Mouse (Mus musculus): Measurements from ENCODE around the gene Rasa3. TPM values are rescaled to one million over a fixed set of nuclear protein-coding genes. Genes with fewer than 3 reads are reported as not detected.

Gene Rasa3
- polyA plus RNA-seq, 1 experiment: 67.0 TPM

DNA sequence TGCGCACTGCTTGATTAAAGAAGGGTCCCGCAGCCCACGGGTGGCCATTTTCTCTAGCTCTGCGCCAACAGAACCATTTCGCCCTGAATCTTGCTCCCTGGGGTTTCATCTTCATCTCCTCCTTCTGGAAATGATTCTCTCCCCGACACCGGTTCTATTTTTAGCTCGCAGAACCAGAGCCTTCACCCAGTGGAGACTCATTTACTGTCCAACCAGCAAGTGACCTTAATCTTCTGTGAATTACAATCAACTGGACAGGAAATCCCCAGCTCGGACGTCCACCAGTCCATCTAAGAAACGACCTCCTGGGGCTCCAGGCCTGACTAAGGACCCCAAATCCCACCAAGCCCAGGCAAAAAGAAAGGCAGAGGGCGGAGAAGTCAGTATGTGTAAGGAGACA, 19.9 kb downstream of the Rasa3 start:
- Histone ChIP-seq H3K79me2 (ENCODE audit: control insufficient read depth, insufficient read depth) (peaks cover 100% of the 10 kb centered on the region), H3K4me3 (ENCODE audit: insufficient read depth, poor library complexity, severe bottlenecking) (no peak overlapping the region), H3ac (ENCODE audit: control insufficient read depth, insufficient read length, low read depth) (no peak overlapping the region), H3K36me3 (ENCODE audit: control insufficient read depth, insufficient read depth) (peaks cover 14% of the 10 kb centered on the region), H3K79me3 (ENCODE audit: low read depth) (peaks cover 95% of the 10 kb centered on the region), H3K27me3 (ENCODE audit: control insufficient read depth, insufficient read depth, insufficient read length) (no peaks in the 10 kb centered on the region)
- no peak for TF ChIP-seq CEBPB (IDR thresholded peaks at IDR 0.05; ENCODE audit: low read depth)
- no peak for TF ChIP-seq MAX (IDR thresholded peaks at IDR 0.05)
- no peak for TF ChIP-seq CTCF (IDR thresholded peaks at IDR 0.05; ENCODE audit: control insufficient read depth, insufficient read depth, insufficient read length)
- TF ChIP-seq MYOG (IDR thresholded peaks at IDR 0.05; ENCODE audit: control insufficient read depth, extremely low read depth, insufficient read length): no peak
- no peak for TF ChIP-seq FOSL1 (IDR thresholded peaks at IDR 0.05; ENCODE audit: insufficient read depth, low read length, poor library complexity, severe bottlenecking)
- no peak for TF ChIP-seq MYOD1 (IDR thresholded peaks at IDR 0.05; ENCODE audit: control insufficient read depth, insufficient read length, low read depth)
- no peak for TF ChIP-seq USF1 (IDR thresholded peaks at IDR 0.05; ENCODE audit: low read depth)

GRCm38 (mm10) chr8:13655033-13655351, 22.4 kb downstream of the Rasa3 start:
- Histone ChIP-seq H3K27me3 (ENCODE audit: control insufficient read depth, insufficient read depth, insufficient read length) (no peaks in the 10 kb centered on the region), H3ac (ENCODE audit: control insufficient read depth, insufficient read length, low read depth) (no peak overlapping the region), H3K4me3 (ENCODE audit: insufficient read depth, poor library complexity, severe bottlenecking) (no peak overlapping the region), H3K79me2 (ENCODE audit: control insufficient read depth, insufficient read depth) (peaks cover 100% of the 10 kb centered on the region), H3K36me3 (ENCODE audit: control insufficient read depth, insufficient read depth) (peaks cover 14% of the 10 kb centered on the region), H3K79me3 (ENCODE audit: low read depth) (peaks cover 95% of the 10 kb centered on the region)
- no peak for TF ChIP-seq MYOD1 (IDR thresholded peaks at IDR 0.05; ENCODE audit: control insufficient read depth, insufficient read length, low read depth)
- TF ChIP-seq FOSL1 (IDR thresholded peaks at IDR 0.05; ENCODE audit: insufficient read depth, low read length, poor library complexity, severe bottlenecking): no peak
- TF ChIP-seq USF1 (IDR thresholded peaks at IDR 0.05; ENCODE audit: low read depth): no peak
- no peak for TF ChIP-seq CTCF (IDR thresholded peaks at IDR 0.05; ENCODE audit: control insufficient read depth, insufficient read depth, insufficient read length)
- TF ChIP-seq CEBPB (IDR thresholded peaks at IDR 0.05; ENCODE audit: low read depth): no peak
- no peak for TF ChIP-seq MAX (IDR thresholded peaks at IDR 0.05)
- TF ChIP-seq MYOG (IDR thresholded peaks at IDR 0.05; ENCODE audit: control insufficient read depth, extremely low read depth, insufficient read length): no peak

GRCm38 (mm10) chr8:13654350-13655032, 22.9 kb downstream of the Rasa3 start:
- H3K79me2 ChIP-seq (ENCODE audit: control insufficient read depth, insufficient read depth): peaks cover 100% of the 10 kb centered on the region
- H3K27me3 ChIP-seq (ENCODE audit: control insufficient read depth, insufficient read depth, insufficient read length): no peaks in the 10 kb centered on the region
- H3K36me3 ChIP-seq (ENCODE audit: control insufficient read depth, insufficient read depth): peaks cover 14% of the 10 kb centered on the region
- no peak for TF ChIP-seq USF1 (IDR thresholded peaks at IDR 0.05; ENCODE audit: low read depth)
- no peak for TF ChIP-seq MYOG (IDR thresholded peaks at IDR 0.05; ENCODE audit: control insufficient read depth, extremely low read depth, insufficient read length)
- no peak for TF ChIP-seq MAX (IDR thresholded peaks at IDR 0.05)
- no peak for TF ChIP-seq MYOD1 (IDR thresholded peaks at IDR 0.05; ENCODE audit: control insufficient read depth, insufficient read length, low read depth)
- TF ChIP-seq CTCF (IDR thresholded peaks at IDR 0.05; ENCODE audit: control insufficient read depth, insufficient read depth, insufficient read length): no peak
- TF ChIP-seq CEBPB (IDR thresholded peaks at IDR 0.05; ENCODE audit: low read depth): no peak
- TF ChIP-seq FOSL1 (IDR thresholded peaks at IDR 0.05; ENCODE audit: insufficient read depth, low read length, poor library complexity, severe bottlenecking): no peak
- H3K4me3 ChIP-seq (ENCODE audit: insufficient read depth, poor library complexity, severe bottlenecking): no peak overlapping the region
- H3ac ChIP-seq (ENCODE audit: control insufficient read depth, insufficient read length, low read depth): no peak overlapping the region
- peaks cover 93% of the 10 kb centered on the region for H3K79me3 ChIP-seq (ENCODE audit: low read depth)

DNA sequence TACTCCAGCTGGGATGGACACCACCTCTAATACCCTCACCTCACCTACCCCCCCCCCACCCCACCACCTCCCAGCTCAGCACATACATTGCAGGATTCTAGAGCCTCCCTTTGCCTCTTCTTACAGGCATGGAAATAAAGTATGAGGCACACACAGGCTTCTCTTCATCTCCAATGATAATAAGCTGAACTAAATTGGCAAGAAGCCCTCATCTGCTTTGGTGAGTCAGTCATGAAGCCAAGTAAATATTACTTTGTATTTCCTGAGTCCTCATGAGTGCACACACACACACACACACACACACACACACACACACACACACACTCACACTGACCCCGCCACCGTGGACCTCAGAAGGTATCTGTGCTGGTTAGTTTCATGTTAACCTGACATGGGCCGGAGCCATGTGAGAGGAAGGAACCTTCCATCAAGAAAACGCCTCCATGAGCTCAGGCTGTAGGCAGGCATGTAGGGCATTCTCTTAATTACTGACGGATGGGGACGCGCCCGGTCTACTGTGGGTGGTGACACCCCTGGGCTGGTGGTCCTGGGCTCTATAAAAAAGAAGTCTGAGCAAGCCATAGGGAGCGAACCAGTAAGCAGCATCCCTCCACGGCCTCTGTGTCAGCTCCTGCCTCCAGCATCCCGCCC, 26.7 kb downstream of the Rasa3 start:
- TF ChIP-seq CEBPB (IDR thresholded peaks at IDR 0.05; ENCODE audit: low read depth): no peak
- no peak for TF ChIP-seq MYOG (IDR thresholded peaks at IDR 0.05; ENCODE audit: control insufficient read depth, extremely low read depth, insufficient read length)
- no peak for TF ChIP-seq FOSL1 (IDR thresholded peaks at IDR 0.05; ENCODE audit: insufficient read depth, low read length, poor library complexity, severe bottlenecking)
- TF ChIP-seq MYOD1 (IDR thresholded peaks at IDR 0.05; ENCODE audit: control insufficient read depth, insufficient read length, low read depth): no peak
- no peak for TF ChIP-seq CTCF (IDR thresholded peaks at IDR 0.05; ENCODE audit: control insufficient read depth, insufficient read depth, insufficient read length)
- no peak for TF ChIP-seq USF1 (IDR thresholded peaks at IDR 0.05; ENCODE audit: low read depth)
- no peak for TF ChIP-seq MAX (IDR thresholded peaks at IDR 0.05)
- H3ac ChIP-seq (ENCODE audit: control insufficient read depth, insufficient read length, low read depth): no peak overlapping the region
- H3K79me2 ChIP-seq (ENCODE audit: control insufficient read depth, insufficient read depth): peaks cover 97% of the 10 kb centered on the region
- no peaks in the 10 kb centered on the region for H3K27me3 ChIP-seq (ENCODE audit: control insufficient read depth, insufficient read depth, insufficient read length)
- no peak overlapping the region for H3K4me3 ChIP-seq (ENCODE audit: insufficient read depth, poor library complexity, severe bottlenecking)
- peaks cover 86% of the 10 kb centered on the region for H3K79me3 ChIP-seq (ENCODE audit: low read depth)
- H3K36me3 ChIP-seq (ENCODE audit: control insufficient read depth, insufficient read depth): peaks cover 10% of the 10 kb centered on the region

DNA sequence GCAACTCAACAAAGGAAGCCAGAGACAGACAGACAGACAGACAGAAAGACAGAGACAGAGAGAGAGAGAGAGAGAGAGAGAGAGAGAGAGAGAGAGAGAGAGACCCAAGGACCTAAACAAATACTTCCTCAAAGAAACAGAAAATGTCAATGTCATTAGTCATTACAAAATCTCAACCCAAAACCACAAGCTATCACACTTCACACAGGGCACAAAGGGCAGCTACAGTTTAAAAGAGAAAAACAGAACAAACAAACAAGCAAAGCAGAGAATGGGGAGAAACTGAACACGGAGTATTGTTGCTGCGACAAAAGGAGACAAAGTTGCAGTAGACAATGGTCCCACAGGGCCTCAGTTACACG, 28.3 kb downstream of the Rasa3 start:
- H3K79me3 ChIP-seq (ENCODE audit: low read depth): peaks cover 82% of the 10 kb centered on the region
- peaks cover 13% of the 10 kb centered on the region for H3K36me3 ChIP-seq (ENCODE audit: control insufficient read depth, insufficient read depth)
- H3ac ChIP-seq (ENCODE audit: control insufficient read depth, insufficient read length, low read depth): no peak overlapping the region
- H3K4me3 ChIP-seq (ENCODE audit: insufficient read depth, poor library complexity, severe bottlenecking): no peak overlapping the region
- no peaks in the 10 kb centered on the region for H3K27me3 ChIP-seq (ENCODE audit: control insufficient read depth, insufficient read depth, insufficient read length)
- TF ChIP-seq MAX (IDR thresholded peaks at IDR 0.05): no peak
- TF ChIP-seq FOSL1 (IDR thresholded peaks at IDR 0.05; ENCODE audit: insufficient read depth, low read length, poor library complexity, severe bottlenecking): peak; percentile 31
- TF ChIP-seq CTCF (IDR thresholded peaks at IDR 0.05; ENCODE audit: control insufficient read depth, insufficient read depth, insufficient read length): no peak
- peaks cover 97% of the 10 kb centered on the region for H3K79me2 ChIP-seq (ENCODE audit: control insufficient read depth, insufficient read depth)
